Mouse (Mus musculus) inflammation-experienced regulatory T-cells, adult 6 months (primary cell): ENCODE data around the gene Gm5861. TPM values are rescaled to one million over a fixed set of nuclear protein-coding genes. Genes with fewer than 3 reads are reported as not detected.
"Not testable (repeated sequence)": the region's sequence is repeated elsewhere in the genome, so short reads cannot be mapped to it uniquely, and the experiment has no call there.

ENCODE experiments used
- ATAC-seq: one replicate; pipeline ENCODE4 v1.8.0; 2017
- polyA plus RNA-seq, 3 experiments: library from polyadenylated mRNA; unstranded; fragments of 100-300 nt; shearing (Covaris generic); gene quantifications; one replicate each; pipeline ENCODE4 v1.2.1; 2017

Gm5861 gene
- polyA plus RNA-seq: not detected

DNA sequence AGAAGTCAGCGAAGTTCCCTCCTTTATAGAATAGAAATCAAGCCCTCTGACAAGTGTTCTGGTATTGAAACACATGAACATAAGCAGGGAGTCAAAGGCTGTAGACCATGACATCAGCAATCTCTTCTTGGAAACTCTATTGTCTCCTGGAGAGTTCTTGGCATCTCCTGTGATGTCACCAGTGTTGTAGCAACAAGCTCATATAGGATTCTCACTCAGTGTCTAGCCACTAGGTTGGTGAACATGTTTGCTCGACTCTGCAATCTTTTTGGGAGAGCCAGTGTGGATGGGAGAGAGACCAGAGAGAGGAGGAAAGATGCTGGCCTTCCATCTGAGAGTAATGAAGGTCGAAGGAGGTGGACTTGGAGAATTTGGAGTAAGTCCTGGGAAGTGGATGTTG, at the start of gene Gm5861:
Gene Gm5861 (plus strand): TSS at position 301 of the 400 bp plus-strand sequence.
- not testable (repeated sequence) for ATAC-seq

GRCm38 (mm10) chr5:11138031-11138430, 44.8 kb upstream of the Gm5861 start:
- not testable (repeated sequence) for ATAC-seq

Other genes with a start within 250 kb of the Gm5861 start
- gene Gm8871, start 235.3 kb upstream of the Gm5861 start, polyA plus RNA-seq: not detected
- gene Gm8857, start 235.3 kb upstream of the Gm5861 start, polyA plus RNA-seq: under 1 TPM in 1 of 3 experiments, not detected in 2; 0.75 TPM
- under 1 TPM in 1 of 3 experiments, not detected in 2; 0.63 TPM for gene Gm8879, start 55.4 kb upstream of the Gm5861 start, polyA plus RNA-seq
- gene Gm8890, start 73.0 kb downstream of the Gm5861 start, polyA plus RNA-seq: not detected
- gene Speer1, start 158.4 kb downstream of the Gm5861 start, polyA plus RNA-seq: 1 to 10 TPM in 1 of 3 experiments, under 1 TPM in 1, not detected in 1; 0.69 to 2.8 TPM
- not detected for gene Gm8897, start 233.3 kb downstream of the Gm5861 start, polyA plus RNA-seq